Mouse (Mus musculus): Measurements from ENCODE around the gene Ddx43.

Gene Ddx43

GRCm38 (mm10) chr9:78447973-78448873 is 52.6 kb downstream of the Ddx43 start, which contains the start of the genes Mto1 and Gm17324:
Mto1 (plus strand) TSS chr9:78448208.
Gm17324 (minus strand) TSS chr9:78448786.
- peak; percentile 87 for DNase-seq

GRCm38 (mm10) chr9:78450404-78450803 is 54.8 kb downstream of the Ddx43 start:
- DNase-seq = no peak

DNA sequence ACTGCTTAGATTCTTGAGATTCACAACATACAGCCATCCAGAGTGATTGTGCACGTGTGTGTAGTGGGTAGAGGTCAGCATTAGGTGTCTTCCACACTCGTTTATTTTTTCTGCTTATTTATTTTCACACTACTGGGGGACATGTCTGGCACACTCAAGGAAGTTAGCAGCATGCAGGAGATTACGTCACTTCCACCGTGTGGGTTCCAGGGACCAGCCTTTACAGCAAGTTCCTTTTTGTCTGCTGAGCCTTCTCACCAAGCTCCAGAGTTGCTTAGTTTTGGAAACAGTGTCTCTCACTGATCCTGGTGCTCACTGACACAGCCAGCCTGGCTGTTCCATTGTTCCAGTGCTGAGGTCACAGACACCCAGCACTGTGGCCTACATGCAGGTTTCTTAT is 55.8 kb downstream of the Ddx43 start:
- DNase-seq = peak; percentile 71

DNA sequence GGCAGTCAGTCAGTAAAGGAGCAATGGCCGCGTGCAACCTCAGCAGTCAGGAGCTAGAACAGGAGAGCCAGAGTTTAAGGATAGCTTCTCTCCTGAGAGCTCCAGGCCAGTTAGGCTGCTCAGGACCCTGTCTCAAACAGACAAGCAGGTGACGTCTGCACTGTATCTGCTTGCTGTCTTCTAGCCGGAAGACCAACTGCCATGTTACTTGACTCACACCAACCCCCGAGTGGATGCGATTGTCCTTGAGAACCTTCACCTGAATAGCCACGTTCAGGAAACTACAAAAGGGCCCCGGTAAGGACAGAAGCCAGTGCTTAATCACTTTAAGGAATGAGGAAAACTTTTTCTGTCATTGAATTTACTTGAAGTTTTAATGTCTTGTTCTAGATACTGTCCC is 61.4 kb downstream of the Ddx43 start:
- no peak for DNase-seq

DNA sequence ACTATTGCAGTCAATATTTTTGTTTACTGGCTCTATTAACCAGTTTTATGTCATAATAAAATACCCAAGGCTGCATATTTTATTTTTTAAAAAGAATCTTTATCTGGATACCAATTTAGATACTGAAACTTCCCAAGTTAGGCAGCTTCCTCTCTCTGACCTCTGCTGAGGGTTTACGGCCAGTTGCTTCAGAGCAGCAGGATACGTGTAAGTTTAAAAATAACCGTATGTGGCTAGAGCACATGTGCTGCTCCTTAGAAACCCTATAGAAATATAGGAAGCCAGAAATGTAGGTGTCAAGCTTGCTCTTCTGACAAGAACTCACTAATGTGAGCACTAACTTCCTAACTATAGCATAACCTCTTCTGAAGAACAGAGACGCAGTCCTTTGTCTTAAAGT is 67.8 kb downstream of the Ddx43 start:
- DNase-seq = no peak

GRCm38 (mm10) chr9:78465725-78466124 is 70.1 kb downstream of the Ddx43 start:
- no peak for DNase-seq
